Mouse (Mus musculus) effector memory CD4-positive, alpha-beta T cell, adult 7 months (primary cell): Measurements from ENCODE around the gene Gad1. TPM values are rescaled to one million over a fixed set of nuclear protein-coding genes. Genes with fewer than 3 reads are reported as not detected.

ENCODE experiments used
- polyA plus RNA-seq: library from polyadenylated mRNA; unstranded; fragments of 100-300 nt; shearing (Covaris generic); gene quantifications from one replicate; pipeline ENCODE4 v1.2.1, GENCODE M21; 2017

Gene Gad1
- not detected for polyA plus RNA-seq

DNA sequence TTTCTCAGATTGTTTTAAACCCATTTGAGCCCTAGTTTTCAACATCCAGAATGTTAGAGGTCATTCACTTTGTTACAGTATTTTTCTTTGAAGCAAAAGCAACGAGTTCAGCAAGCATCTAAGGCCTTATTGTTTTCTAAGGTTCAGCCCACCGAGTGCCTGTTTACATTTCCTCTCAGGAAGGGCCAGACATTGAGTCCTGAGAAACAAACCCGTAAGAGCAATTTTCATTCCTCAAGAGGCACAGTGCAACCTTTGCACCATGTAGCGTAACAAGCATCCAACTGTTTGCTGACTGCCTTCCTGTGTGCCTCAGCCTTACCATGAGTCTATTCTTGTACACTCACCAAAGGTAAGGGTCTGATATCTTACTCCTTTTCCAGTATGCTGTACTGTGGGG, at the start of gene Gad1:
Gene Gad1, plus strand, starts transcription at position 301 of the 400 bp plus-strand sequence.

DNA sequence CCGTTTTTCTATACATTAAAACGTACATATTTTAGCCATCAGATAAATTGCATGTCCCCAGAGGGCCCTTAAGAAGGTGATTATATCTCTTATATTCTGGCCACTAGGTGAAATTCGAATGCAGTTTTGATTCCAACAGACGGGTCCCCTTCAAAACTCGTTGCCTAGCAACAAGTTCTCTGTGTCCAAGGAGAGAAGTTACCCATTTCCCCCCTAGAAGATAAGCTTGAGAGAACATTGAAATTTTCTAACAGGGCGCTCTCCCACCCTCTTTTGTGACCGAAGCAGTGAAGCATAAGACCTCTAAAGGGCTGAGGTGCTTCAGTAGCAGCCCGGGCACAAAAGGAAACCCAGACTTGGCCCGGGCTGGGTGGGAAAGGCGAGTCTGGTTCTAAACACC, 44.4 kb upstream of the Gad1 start, which contains the start of gene Erich2:
Gene Erich2, plus strand, starts transcription at position 324 of the 400 bp plus-strand sequence.

Other genes with a start within 250 kb of the Gad1 start
- 0.48 TPM for gene Sp5, start 78.1 kb upstream of the Gad1 start, polyA plus RNA-seq
- 0.21 TPM for gene Erich2, start 44.3 kb upstream of the Gad1 start, polyA plus RNA-seq
- 111 TPM for gene Gorasp2, start 108.5 kb downstream of the Gad1 start, polyA plus RNA-seq
- gene Gm26558, start 109.0 kb downstream of the Gad1 start, polyA plus RNA-seq, result 10.2 TPM